Mouse (Mus musculus) bone marrow, adult 2 months (tissue): ENCODE measurements around the gene Abcg8. TPM values are rescaled to one million over a fixed set of nuclear protein-coding genes. Genes with fewer than 3 reads are reported as not detected.

Experiments
- H3K27ac ChIP-seq: fragments of 200-500 bp; 2 replicates; pipeline ENCODE4 v1.5.1; 2012; ENCODE audit warnings: low read depth, mild to moderate bottlenecking, control low read depth, inconsistent platforms, low read length; ENCODE audit not compliant: control insufficient read depth, poor library complexity, insufficient read depth
- H3K4me1 ChIP-seq: fragments of 200-500 bp; 2 replicates; pipeline ENCODE4 v1.6.1; 2011; ENCODE audit warnings: low read length; ENCODE audit not compliant: control insufficient read depth, insufficient read depth
- H3K4me3 ChIP-seq: fragments of 200-500 bp; replicated peaks from 2 replicates; pipeline ENCODE3; 2011; ENCODE audit warnings: mild to moderate bottlenecking, low read depth, low read length, control low read depth; ENCODE audit not compliant: control insufficient read depth
- CTCF ChIP-seq: fragments of 200-500 bp; IDR thresholded peaks from 2 replicates; pipeline ENCODE4 v1.5.1; 2011; ENCODE audit warnings: low read length, control low read depth; ENCODE audit not compliant: control insufficient read depth, insufficient read depth
- POLR2A ChIP-seq: fragments of 200-500 bp; IDR thresholded peaks from 2 replicates; pipeline ENCODE4 v1.6.1; 2011; ENCODE audit warnings: low read depth, mild to moderate bottlenecking, control low read depth, low read length, borderline replicate concordance; ENCODE audit not compliant: control insufficient read depth
- WGBS: fragments of 180-500 bp; shearing (Covaris S2); methylation state at CpG from one replicate; pipeline ENCODE4 v1.1.7; 2018; 5-methylcytosine and 5-hydroxymethylcytosine counted together
- polyA plus RNA-seq: library from polyadenylated mRNA; stranded (reverse); fragments of >200 nt; gene quantifications from 2 replicates; pipeline ENCODE4 v1.2.4, GENCODE M21; 2011; ENCODE audit warnings: low replicate concordance; ENCODE audit not compliant: missing spikeins, insufficient read depth, insufficient read length

The Abcg8 gene
- polyA plus RNA-seq, 1 experiment: not detected

GRCm38 (mm10) chr17:84725163-84725562 is 49.1 kb downstream of the Abcg8 start:
- 96% methylated on average over 3 of the region's 3 CpGs for WGBS
- TF ChIP-seq CTCF (no peak), POLR2A (no peak)
- H3K4me3 ChIP-seq: no peak overlapping the region
- no peaks in the 10 kb centered on the region; the same call in 1 of the 2 replicates for H3K4me1 ChIP-seq
- no peak overlapping the region for H3K27ac ChIP-seq

DNA sequence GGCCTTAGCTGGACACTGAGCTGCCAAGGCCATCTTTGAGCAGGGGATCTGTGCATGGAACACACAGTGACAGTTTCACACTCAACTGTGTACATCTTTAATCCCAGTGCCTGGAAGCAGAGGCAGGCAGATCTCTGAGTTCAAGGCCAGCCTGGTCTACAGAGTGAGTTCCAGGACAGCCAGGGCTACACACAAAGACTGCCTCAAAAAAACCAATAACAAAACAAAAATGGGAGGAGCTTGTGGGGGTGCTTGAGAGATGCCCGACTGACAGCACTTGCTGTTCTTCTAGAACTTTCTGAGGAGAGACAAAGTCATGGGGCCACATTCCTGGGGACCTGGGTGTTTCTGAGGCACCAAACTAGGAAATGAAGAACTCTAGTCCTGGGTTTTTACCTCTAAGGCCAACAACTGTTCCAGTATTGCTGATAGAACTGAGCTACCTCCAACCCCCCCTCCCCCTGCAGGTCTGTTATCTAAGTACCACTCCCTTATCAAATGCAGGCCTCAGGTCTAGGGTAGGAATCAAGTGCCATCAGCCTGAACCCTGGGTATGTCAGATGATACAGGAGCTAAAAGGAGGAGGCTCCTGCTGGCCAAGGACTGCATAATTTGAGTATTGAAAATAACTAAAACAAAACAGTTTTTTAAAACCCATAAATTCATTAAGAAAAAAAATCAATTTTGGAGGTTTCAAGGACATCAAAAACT is 52.3 kb downstream of the Abcg8 start:
- 0 out of 2 replicates have a peak overlapping the region, but pooled peaks have one; percentile 10 for H3K27ac ChIP-seq
- H3K4me1 ChIP-seq: no peaks in the 10 kb centered on the region; the same call in 1 of the 2 replicates
- 69% methylated on average over 1 of the region's 1 CpGs for whole genome bisulfite sequencing
- no peak overlapping the region for H3K4me3 ChIP-seq
- TF ChIP-seq CTCF: no peak
- TF ChIP-seq POLR2A: no peak

DNA sequence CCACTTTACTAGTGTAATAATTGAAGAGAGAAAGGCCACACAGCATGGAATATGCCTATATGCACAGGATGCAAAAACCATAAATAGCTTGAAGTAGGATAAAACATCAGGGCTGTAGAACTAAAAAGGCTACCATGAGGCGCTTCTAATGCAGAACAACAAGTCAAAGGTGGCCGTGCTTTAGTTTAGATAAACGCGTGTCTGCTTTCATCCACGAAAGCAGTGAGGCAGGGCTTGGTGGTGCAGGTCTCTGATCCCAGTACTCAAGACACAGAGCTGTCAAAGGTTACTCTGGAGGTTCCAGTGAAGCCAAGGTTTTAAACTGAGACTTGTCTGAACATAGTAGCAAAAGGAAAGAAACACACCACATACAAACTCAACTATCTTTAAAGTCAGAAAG is 53.0 kb downstream of the Abcg8 start:
- Histone ChIP-seq H3K4me1 (no peaks in the 10 kb centered on the region; the same call in 1 of the 2 replicates), H3K4me3 (no peak overlapping the region), H3K27ac (no peak overlapping the region)
- WGBS: 76% methylated on average over 5 of the region's 5 CpGs
- TF ChIP-seq POLR2A: no peak
- TF ChIP-seq CTCF: no peak

GRCm38 (mm10) chr17:84731361-84731760 is 55.3 kb downstream of the Abcg8 start:
- no peak overlapping the region for H3K4me3 ChIP-seq
- no peak for TF ChIP-seq CTCF
- TF ChIP-seq POLR2A: no peak
- H3K27ac ChIP-seq: no peak overlapping the region
- H3K4me1 ChIP-seq: no peaks in the 10 kb centered on the region; the same call in 1 of the 2 replicates
- WGBS: 95% methylated on average over 12 of the region's 12 CpGs

- Histone ChIP-seq H3K4me3 (no peak overlapping the region), H3K4me1 (no peaks in the 10 kb centered on the region; the same call in 1 of the 2 replicates), H3K27ac (no peak overlapping the region)
- WGBS: 63% methylated on average over 8 of the region's 8 CpGs
- TF ChIP-seq POLR2A: no peak
- no peak for TF ChIP-seq CTCF
Observed at GRCm38 (mm10) chr17:84732612-84733011, 56.5 kb downstream of the Abcg8 start.

GRCm38 (mm10) chr17:84736719-84737118 is 60.6 kb downstream of the Abcg8 start:
- no peak overlapping the region for H3K27ac ChIP-seq
- WGBS: 91% methylated on average over 9 of the region's 9 CpGs
- H3K4me1 ChIP-seq: no peaks in the 10 kb centered on the region
- TF ChIP-seq POLR2A (no peak), CTCF (no peak)
- H3K4me3 ChIP-seq: no peak overlapping the region

DNA sequence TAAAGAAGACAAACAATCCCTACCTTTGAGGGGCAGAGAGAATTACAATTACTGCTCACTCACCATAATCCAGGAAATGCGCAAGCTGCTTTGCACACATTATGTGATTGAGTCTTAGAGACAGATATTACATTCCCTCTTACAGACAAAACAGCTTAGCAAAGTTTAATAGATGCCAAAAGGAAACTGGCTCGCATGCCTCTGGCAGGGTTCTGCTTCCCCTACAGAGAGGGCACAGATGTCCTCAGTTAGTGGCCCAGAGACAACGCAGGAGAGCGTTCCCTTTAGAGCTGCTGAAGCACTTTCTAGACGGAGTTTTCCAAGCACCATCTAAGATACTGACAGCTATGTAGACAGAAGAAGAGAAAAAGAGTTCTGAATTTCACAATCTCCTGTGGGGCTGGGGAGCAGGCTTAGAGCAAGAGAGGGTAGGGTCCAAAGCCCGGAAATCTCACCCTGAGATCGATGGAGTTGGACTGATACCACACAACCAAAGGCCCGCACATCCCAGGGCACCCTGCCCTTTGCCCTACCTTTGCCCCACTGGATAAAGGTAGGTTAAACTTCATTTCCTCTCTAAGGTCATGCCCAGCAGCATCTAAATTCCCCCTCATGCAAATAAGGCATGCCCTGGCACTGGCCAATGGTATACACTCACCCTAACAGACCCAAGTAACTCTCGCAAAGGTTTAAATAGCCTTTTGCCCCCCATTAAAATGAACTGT is 62.1 kb downstream of the Abcg8 start:
- H3K27ac ChIP-seq: no peak overlapping the region
- WGBS: 91% methylated on average over 9 of the region's 9 CpGs
- TF ChIP-seq CTCF: no peak
- TF ChIP-seq POLR2A: no peak

GRCm38 (mm10) chr17:84744256-84744655 is 68.2 kb downstream of the Abcg8 start:
- Histone ChIP-seq H3K4me3 (no peak overlapping the region), H3K27ac (no peak overlapping the region), H3K4me1 (no peaks in the 10 kb centered on the region)
- 83% methylated on average over 4 of the region's 4 CpGs for WGBS
- no peak for TF ChIP-seq POLR2A

More for the DNA sequence above, 62.1 kb downstream of the Abcg8 start:
- Histone ChIP-seq H3K4me3 (no peak overlapping the region), H3K4me1 (no peaks in the 10 kb centered on the region)
